Mouse (Mus musculus): ENCODE results near the gene Abcc9.

The Abcc9 gene

DNA sequence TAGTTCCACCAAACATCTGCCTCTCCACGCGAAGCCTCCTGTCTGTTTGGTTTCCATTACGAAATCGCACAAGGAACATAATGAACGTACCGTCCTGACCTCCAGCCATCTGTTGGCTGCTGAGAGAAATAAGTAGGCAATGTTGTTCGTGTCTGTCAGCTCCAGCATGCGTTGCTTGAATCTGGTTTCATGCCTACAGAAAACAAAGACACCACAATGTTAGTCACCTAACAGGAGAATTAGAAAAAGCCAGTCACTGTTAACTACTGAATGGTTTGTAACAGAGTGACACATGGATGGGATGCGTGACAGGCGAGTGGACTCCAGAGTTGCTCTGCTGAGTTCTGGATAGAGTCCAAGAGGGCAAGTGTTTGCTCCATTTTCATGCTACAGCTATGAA, 87.8 kb downstream of the Abcc9 start:
- DNase-seq (ENCODE audit: low read depth), result no peak

DNA sequence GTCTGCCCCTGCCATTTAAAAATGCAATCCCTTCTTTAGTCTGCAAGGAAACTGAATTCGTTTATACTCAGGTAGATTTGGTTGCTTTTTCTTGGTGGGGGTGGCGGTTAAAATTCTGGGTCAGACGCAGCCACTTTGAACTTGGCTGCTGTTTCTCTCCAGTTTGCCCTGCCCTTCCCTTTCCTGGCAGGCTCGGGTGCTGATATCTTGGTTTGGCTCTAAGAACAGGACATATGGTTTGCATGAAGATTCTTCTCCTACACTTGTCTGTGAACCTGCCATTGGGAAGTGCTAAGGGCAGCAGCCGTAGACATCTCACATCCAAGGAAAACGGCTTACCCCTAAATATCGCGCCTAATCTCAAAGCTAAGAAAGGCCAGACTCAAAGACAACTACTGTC, 89.7 kb downstream of the Abcc9 start:
- DNase-seq (ENCODE audit: low read depth), result no peak

DNA sequence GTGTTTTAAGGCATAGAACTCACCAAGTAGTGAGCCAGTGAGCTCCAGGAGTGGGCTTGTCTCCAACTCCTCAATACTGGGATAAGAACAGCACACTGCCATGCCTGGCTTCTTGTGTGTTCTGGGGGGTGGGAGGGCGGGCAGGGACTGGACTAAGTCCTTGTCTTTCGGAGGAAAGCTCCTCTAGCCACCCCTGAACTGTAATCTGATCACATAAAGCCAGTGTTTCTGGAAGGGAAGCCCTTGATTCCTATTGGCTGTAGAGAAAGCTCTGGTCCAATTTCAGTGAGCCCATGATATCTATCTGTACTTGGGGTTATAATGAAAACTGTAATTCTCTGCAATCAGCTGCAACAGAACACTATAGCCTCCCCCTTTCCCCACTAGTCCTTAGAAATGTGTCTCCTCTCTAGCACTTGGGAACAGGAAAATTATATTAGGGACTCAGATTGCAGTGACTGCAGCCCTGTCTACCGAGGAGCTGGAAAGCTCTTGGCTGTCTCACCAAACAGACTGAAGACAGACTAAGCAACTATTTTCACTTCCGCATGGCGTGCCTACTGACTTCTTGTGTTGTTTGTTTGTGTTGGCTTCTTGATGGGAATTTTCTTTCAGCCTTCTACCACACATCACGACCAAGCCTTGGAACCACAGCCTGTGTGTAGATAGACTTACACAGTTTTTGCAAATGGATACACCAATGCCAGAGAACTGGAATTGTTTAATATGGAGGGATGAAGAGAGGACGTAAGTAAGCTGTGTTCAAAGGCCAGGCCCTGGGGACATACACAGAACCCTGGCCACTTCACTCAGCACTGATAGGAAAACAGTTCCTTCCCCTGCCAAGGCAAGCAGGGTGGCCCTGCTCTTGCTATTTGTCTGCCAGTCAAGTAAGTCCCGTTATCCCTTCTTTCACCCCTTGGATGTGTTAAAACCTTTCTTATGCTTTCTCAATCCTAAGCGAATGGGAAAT, 92.4 kb downstream of the Abcc9 start:
- no peak for DNase-seq (ENCODE audit: low read depth)

DNA sequence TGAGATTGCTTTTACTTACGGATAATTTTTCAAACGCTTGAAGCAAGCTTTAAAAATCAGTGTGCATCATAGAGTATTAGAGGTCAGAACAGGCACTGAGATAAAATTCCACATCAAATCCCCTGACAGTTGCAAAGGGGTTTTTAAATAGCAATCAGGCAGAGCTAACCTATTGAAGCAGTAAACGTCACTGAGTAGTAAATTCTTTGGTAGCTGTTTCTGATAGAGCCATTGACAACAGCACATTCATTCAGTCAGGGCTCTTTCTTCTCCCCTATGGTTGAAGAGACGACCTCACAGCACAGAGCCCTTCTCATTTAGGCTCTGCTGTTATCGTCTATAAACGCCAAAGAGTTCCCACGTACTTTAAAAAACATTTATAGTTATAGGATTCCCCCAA, 95.0 kb downstream of the Abcc9 start:
- DNase-seq (ENCODE audit: low read depth), result no peak

- no peak for DNase-seq (ENCODE audit: low read depth)
Observed at GRCm38 (mm10) chr6:142602772-142603171, 99.3 kb downstream of the Abcc9 start.

GRCm38 (mm10) chr6:142578831-142579230, 123.3 kb downstream of the Abcc9 start:
- no peak for DNase-seq (ENCODE audit: low read depth)

DNA sequence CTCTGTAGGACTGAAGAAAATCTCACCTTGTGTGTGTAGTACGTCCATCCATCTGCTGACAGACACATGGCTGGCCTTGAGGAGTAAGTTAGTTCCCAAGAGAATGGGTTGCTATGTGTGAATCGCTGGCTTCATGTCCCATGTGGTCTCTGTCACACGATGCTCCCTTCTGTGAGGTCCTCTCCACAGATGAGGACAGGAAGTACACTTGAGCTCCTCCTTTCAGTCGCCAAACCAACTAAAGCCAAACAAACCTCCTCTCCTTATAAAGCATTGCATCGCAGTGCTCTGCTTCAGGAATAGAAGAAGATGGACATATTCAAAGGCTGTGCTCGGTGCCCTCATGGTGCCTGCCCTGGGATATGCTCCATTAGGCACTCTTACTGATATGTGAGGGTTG, 124.3 kb downstream of the Abcc9 start:
- DNase-seq (ENCODE audit: low read depth), result no peak

DNA sequence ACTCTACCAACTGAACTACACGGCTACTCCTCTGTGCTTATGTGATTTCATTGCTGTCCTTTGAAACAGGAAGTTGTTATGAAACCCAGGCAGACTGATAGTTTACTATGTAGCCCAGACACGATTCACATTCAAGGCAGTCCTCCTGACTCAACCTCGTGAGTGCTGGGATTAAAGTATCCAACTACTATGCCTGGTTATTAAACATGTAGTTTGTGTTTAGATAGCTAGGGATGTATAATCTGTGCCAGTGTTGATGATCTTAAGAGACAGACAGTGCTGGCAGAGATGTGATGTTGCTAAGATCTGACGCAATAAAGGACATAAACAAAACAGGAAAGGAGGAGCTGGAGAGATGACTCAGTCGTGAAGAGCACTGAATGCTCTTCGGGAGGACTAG, 129.2 kb downstream of the Abcc9 start:
- no peak for DNase-seq (ENCODE audit: low read depth)

GRCm38 (mm10) chr6:142571629-142572360, 130.3 kb downstream of the Abcc9 start:
- DNase-seq (ENCODE audit: low read depth), result no peak

DNA sequence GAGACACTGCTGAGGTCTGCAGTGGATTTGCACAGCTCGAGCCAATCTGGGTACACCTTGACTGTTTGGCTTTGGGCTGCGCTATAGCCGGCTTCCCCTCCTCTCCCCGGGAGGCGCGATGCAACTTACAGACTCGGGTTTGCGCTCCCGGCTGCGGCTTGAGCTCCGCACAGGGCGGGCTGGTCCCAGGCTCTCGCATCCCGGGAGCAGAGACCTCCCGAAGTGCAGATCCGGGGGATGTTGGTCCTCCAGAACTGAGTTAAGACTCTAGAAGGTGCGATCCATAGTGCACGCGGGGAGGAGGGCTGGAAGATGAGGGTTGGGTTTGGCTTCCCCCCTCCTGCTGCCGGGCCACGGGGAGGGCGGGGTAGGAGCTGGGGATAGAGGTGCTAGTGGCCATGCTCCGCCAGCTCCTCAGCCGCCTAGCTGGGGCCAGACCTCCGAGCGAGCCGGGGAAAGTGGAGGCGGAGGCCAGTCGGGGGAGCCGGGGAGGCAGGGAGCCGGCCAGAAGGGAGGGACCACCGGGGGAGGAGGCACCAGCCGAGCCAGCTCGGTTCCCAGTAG, 131.0 kb downstream of the Abcc9 start, which contains the start of gene Kcnj8:
Kcnj8 (minus strand) TSS at position 560 of the 564 bp plus-strand sequence.
- DNase-seq (ENCODE audit: low read depth), result no peak

DNA sequence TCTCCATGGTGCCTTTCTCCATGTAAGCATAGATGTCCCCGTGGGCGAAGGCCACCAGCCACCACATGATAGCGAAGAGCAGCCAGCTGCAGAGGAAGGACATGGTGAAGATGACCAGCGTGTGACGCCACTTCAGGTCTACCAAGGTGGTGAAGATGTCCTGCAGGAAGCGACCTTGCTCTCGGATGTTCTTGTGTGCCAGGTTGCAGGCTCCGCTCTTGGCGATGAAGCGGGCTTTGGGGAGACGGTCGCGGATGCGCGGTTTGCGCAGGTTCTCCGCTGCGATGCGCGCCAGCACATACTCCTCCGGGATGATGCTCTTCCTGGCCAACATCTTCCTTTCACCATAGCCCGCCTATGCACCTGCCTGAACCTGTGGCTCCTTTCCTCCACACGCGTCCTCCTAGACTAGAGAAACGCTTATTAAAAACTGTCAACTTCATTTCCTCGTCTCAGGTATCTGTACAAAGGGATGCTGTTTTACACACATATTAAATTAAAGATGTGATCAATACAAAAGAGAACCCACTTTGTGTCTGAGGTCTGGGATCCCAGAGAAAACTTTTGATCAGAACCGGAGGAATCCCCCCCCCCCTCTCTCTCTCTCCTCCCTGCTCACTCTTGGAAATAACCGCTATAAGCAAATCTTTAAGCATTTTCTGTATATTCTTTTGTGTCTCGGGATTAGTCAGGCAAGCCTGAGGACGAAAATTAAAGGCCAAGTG, 131.9 kb downstream of the Abcc9 start:
- no peak for DNase-seq (ENCODE audit: low read depth)

- no peak for DNase-seq (ENCODE audit: low read depth)
Observed at GRCm38 (mm10) chr6:142568713-142569357, 133.3 kb downstream of the Abcc9 start.

DNA sequence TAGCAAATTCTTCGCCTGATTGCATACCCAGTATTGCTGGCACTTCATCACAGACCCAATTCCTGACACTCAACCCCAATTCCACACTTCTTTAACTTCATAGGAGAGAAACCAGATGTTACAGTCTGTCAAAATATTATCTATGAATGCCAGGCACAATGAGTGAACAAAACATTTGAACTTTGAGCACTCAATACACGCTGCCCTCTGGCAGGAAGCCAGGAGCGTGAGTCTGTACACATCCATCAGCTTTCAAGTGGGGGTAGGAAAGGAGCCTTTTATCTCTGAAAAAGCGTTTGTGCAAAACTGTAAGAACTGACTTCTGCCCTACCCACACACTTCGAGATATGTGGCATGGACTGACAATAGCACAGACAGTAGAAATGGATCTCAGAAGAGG, 134.7 kb downstream of the Abcc9 start:
- DNase-seq (ENCODE audit: low read depth), result no peak

- DNase-seq (ENCODE audit: low read depth), result no peak
Observed at GRCm38 (mm10) chr6:142564746-142565145, 137.4 kb downstream of the Abcc9 start.

DNA sequence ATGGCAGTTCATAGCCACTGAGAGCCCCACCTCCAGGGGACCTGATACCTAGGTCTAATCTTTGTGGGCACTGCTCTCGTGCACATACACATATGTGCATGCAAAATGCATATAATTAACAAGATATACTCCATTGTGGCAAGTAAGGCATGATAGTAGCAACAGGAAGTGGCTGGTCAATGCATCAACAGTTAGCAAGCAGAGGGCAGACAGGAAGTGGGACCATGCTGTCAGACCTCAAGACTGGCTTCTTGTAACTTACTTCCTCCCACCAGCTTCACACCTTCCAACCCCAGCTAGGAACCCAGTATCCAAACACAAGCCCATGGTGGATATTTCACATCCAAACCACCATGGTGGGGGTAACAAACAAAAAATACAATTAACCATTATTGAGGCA, 141.0 kb downstream of the Abcc9 start:
- DNase-seq (ENCODE audit: low read depth), result no peak

- no peak for DNase-seq (ENCODE audit: low read depth)
Observed at GRCm38 (mm10) chr6:142558772-142559679, 143.1 kb downstream of the Abcc9 start.

DNA sequence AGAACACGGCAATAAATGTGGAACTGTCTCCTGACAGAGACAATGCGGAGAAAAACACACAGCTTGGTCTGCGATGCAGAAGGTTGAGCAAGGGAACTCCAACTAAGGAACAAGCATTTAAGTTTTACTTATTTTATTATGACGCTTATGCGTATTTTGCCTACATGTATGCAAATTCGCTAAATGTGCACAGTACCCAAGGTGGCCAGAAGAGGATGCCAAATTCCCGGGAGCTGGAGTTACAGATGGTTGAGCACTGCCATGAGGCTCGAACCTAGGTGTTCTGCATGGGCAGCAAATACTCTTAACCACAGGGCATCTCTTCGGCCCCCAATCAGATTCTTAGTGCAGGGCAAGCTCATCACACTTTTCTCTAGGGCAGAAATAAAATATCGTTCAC, 144.0 kb downstream of the Abcc9 start:
- DNase-seq (ENCODE audit: low read depth), result no peak

DNA sequence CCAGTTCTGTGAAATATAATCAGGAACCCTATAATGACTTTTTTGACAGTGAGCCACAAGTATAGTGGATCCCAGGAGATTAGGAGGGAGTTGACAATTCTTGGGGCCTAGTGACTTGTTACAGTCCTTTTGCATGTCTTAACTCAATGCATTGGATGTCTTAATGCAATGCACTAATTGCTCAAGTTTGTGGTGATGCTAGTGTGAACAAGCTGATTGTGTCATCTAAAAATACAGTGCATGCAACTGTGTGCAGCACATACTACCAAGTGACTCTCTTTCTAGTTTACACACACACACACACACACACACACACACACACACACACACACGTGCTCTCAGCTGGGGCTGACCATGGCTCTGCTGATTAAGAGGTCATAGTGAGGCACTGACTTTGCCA, 146.1 kb downstream of the Abcc9 start:
- no peak for DNase-seq (ENCODE audit: low read depth)

DNA sequence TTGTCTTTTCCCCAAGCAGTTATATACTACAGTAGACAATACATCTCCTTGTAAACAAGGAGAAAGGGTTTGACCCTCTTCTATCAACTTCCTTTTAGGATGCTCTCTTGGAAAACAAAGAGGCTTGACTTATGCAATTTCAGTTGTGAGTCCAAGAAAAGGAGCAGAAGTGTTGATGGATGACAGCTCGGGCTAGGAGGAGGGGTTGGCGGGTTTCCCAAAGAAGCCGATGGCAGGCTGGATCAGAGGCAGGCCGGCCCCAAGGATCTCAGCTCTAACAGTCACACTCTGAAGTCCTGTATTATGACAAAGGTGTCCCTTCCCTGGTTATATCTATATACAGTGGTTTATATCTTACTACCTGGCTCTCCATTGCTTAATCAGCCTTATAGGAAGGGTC, 150.6 kb downstream of the Abcc9 start:
- DNase-seq (ENCODE audit: low read depth), result no peak

GRCm38 (mm10) chr6:142550871-142551270, 151.2 kb downstream of the Abcc9 start:
- no peak for DNase-seq (ENCODE audit: low read depth)

DNA sequence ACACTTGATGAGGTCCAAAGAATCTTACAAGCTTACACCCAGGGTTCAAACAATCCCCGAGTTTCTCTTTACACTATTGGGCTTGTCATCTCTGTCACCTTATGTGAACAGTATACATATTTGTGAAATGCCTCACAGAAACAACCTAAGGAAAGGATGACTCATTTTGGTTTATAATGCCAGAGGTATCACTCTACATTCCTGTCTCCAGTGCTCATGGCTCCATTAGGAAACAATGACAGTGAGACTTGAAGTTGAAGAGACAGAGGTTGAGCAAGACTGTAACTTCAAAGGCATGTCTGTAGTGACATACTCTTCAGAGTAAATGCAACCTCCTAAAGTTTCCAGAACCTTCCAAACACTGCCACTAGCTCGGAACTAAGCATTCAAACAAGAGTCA, 153.7 kb downstream of the Abcc9 start:
- no peak for DNase-seq (ENCODE audit: low read depth)
